Mouse (Mus musculus) bone marrow macrophage, adult 2 months (primary cell): ENCODE data around the gene Fgf22.

Experiments used
- CTCF ChIP-seq: IDR thresholded peaks from 2 replicates; pipeline ENCODE4 v1.5.1; 2012; ENCODE audit warnings: low read depth, mild to moderate bottlenecking, low read length, moderate library complexity
- POLR2A ChIP-seq: IDR thresholded peaks from 2 replicates; pipeline ENCODE4 v1.6.1; 2012; ENCODE audit warnings: mild to moderate bottlenecking, low read depth, low read length, borderline replicate concordance

GRCm38 (mm10) chr10:79807826-79808225 lies 53.0 kb downstream of the Fgf22 start:
- TF ChIP-seq CTCF = no peak
- TF ChIP-seq POLR2A = no peak
